Mouse (Mus musculus) CH12.LX (cell line): ENCODE results near the gene Stard13. TPM values are rescaled to one million over a fixed set of nuclear protein-coding genes. Genes with fewer than 3 reads are reported as not detected.

ENCODE experiments used
- DNase-seq: peaks from one replicate; pipeline ENCODE4 v3.0.0-alpha.2; 2013; ENCODE audit errors: extremely low read depth
- H3K27ac ChIP-seq: 2 replicates; pipeline ENCODE4 v1.5.1; 2012; ENCODE audit warnings: low read depth, mild to moderate bottlenecking, control low read depth, moderate library complexity; ENCODE audit not compliant: insufficient read depth
- H3K27me3 ChIP-seq: replicated peaks from 2 replicates; pipeline ENCODE3; 2012; ENCODE audit warnings: inconsistent platforms
- H3K36me3 ChIP-seq, 2 experiments: replicated peaks in 1 of 2; 2 replicates each; pipeline versions ENCODE3 to v1.6.1; 2012; ENCODE audit warnings: inconsistent platforms in 1 of 2, low read length in 1 of 2, mild to moderate bottlenecking in 1 of 2, mixed read lengths in 1 of 2, moderate library complexity in 1 of 2; ENCODE audit not compliant: control insufficient read depth in 1 of 2, insufficient read depth in 1 of 2
- H3K4me1 ChIP-seq, 2 experiments: 2 replicates each; pipeline ENCODE4 v1.6.1; 2012; ENCODE audit warnings: inconsistent platforms in 1 of 2, moderate library complexity in 1 of 2; ENCODE audit not compliant: insufficient read depth in 2 of 2, control insufficient read depth in 1 of 2
- H3K4me2 ChIP-seq: 2 replicates; pipeline ENCODE4 v1.6.1; 2012; ENCODE audit warnings: low read depth, mild to moderate bottlenecking, control low read depth; ENCODE audit not compliant: poor library complexity, insufficient read depth, severe bottlenecking
- H3K4me3 ChIP-seq, 3 experiments: fragments of 150-350 bp in 1 of 3; sonication (generic) in 1 of 3; replicated peaks in 1 of 3; 2 replicates each; pipeline versions ENCODE3 to v1.5.1; 2011 to 2012; ENCODE audit warnings: low read depth in 2 of 3, low read length in 2 of 3, mild to moderate bottlenecking in 2 of 3, moderate library complexity in 2 of 3, control low read depth in 1 of 3, improper control_type of control experiment in 1 of 3, inconsistent platforms in 1 of 3, mixed read lengths in 1 of 3; ENCODE audit not compliant: poor library complexity in 1 of 3
- H3K79me2 ChIP-seq: replicated peaks from 2 replicates; pipeline ENCODE4 v1.6.1; 2012; ENCODE audit warnings: mild to moderate bottlenecking, moderate library complexity; ENCODE audit not compliant: control insufficient read depth, poor library complexity, insufficient read depth, severe bottlenecking; ENCODE audit errors: extremely low read depth
- H3K9ac ChIP-seq: 2 replicates; pipeline ENCODE4 v1.6.1; 2012; ENCODE audit warnings: low read depth, mild to moderate bottlenecking, control low read depth, moderate library complexity; ENCODE audit not compliant: insufficient read depth
- H3K9me3 ChIP-seq: replicated peaks from 2 replicates; pipeline ENCODE3; 2012; ENCODE audit warnings: low read length, inconsistent platforms, mixed read lengths
- CTCF ChIP-seq, 2 experiments: IDR thresholded peaks in 1 of 2; conservative IDR thresholded peaks in 1 of 2; 2 replicates each; pipeline ENCODE4 v1.5.1; 2011 to 2012; ENCODE audit warnings: low read depth in 2 of 2, low read length in 2 of 2, improper control_type of control experiment in 1 of 2, inconsistent platforms in 1 of 2, mild to moderate bottlenecking in 1 of 2, moderate library complexity in 1 of 2
- ELF1 ChIP-seq: IDR thresholded peaks from 2 replicates; pipeline ENCODE4 v1.6.1; 2014; ENCODE audit warnings: low read depth, mild to moderate bottlenecking, inconsistent platforms, low read length, improper control_type of control experiment
- ETS1 ChIP-seq: conservative IDR thresholded peaks from 2 replicates; pipeline ENCODE4 v1.6.1; 2012; ENCODE audit warnings: low read depth, mild to moderate bottlenecking, inconsistent platforms, low read length, improper control_type of control experiment, moderate library complexity
- GABPA ChIP-seq: IDR thresholded peaks from 2 replicates; pipeline ENCODE4 v1.6.1; 2012; ENCODE audit warnings: low read depth, low read length, improper control_type of control experiment, inconsistent platforms; ENCODE audit not compliant: insufficient replicate concordance
- HCFC1 ChIP-seq: IDR thresholded peaks from 2 replicates; pipeline ENCODE4 v1.6.1; 2012; ENCODE audit warnings: low read depth, mild to moderate bottlenecking, inconsistent platforms, low read length, improper control_type of control experiment
- IRF4 ChIP-seq: IDR thresholded peaks from 2 replicates; pipeline ENCODE4 v1.6.1; 2014; ENCODE audit warnings: low read depth, mild to moderate bottlenecking, inconsistent platforms, low read length, improper control_type of control experiment
- JUN ChIP-seq: IDR thresholded peaks from 2 replicates; pipeline ENCODE4 v1.6.1; 2011; ENCODE audit warnings: low read depth, mild to moderate bottlenecking, low read length, improper control_type of control experiment, moderate library complexity; ENCODE audit not compliant: insufficient read depth
- MAZ ChIP-seq: IDR thresholded peaks from 2 replicates; pipeline ENCODE4 v1.6.1; 2012; ENCODE audit warnings: low read depth, mild to moderate bottlenecking, inconsistent platforms, low read length, improper control_type of control experiment, moderate library complexity
- MXI1 ChIP-seq: IDR thresholded peaks from 2 replicates; pipeline ENCODE4 v1.6.1; 2011; ENCODE audit warnings: mild to moderate bottlenecking, low read depth, low read length, improper control_type of control experiment
- MYC ChIP-seq: IDR thresholded peaks from 2 replicates; pipeline ENCODE4 v1.6.1; 2011; ENCODE audit warnings: low read depth, mild to moderate bottlenecking, improper control_type of control experiment, low read length
- NRF1 ChIP-seq: IDR thresholded peaks from 2 replicates; pipeline ENCODE4 v1.6.1; 2014; ENCODE audit warnings: low read depth, mild to moderate bottlenecking, inconsistent platforms, low read length, improper control_type of control experiment, moderate library complexity
- PAX5 ChIP-seq: IDR thresholded peaks from 2 replicates; pipeline ENCODE4 v1.6.1; 2012; ENCODE audit warnings: low read length, inconsistent platforms, mixed read lengths
- POLR2A ChIP-seq: IDR thresholded peaks from 2 replicates; pipeline ENCODE4 v1.6.1; 2011; ENCODE audit warnings: low read depth, mild to moderate bottlenecking, improper control_type of control experiment, low read length
- POLR2AphosphoS2 ChIP-seq: IDR thresholded peaks from 2 replicates; pipeline ENCODE4 v1.6.1; 2011; ENCODE audit warnings: low read depth, low read length, improper control_type of control experiment
- RAD21 ChIP-seq: IDR thresholded peaks from 2 replicates; pipeline ENCODE4 v1.6.1; 2011; ENCODE audit warnings: low read depth, mild to moderate bottlenecking, low read length, improper control_type of control experiment, moderate library complexity
- RCOR1 ChIP-seq: conservative IDR thresholded peaks from 2 replicates; pipeline ENCODE4 v1.6.1; 2012; ENCODE audit warnings: low read depth, mild to moderate bottlenecking, inconsistent platforms, low read length, improper control_type of control experiment
- SMC3 ChIP-seq: IDR thresholded peaks from 2 replicates; pipeline ENCODE4 v1.6.1; 2011; ENCODE audit warnings: low read depth, low read length, improper control_type of control experiment
- TBP ChIP-seq: conservative IDR thresholded peaks from 2 replicates; pipeline ENCODE4 v1.6.1; 2011; ENCODE audit warnings: low read depth, low read length, improper control_type of control experiment
- TCF12 ChIP-seq: IDR thresholded peaks from 2 replicates; pipeline ENCODE4 v1.6.1; 2014; ENCODE audit warnings: low read depth, mild to moderate bottlenecking, inconsistent platforms, low read length, improper control_type of control experiment
- UBTF ChIP-seq: IDR thresholded peaks from 2 replicates; pipeline ENCODE4 v1.6.1; 2012; ENCODE audit warnings: low read depth, mild to moderate bottlenecking, inconsistent platforms, low read length, improper control_type of control experiment, moderate library complexity
- USF1 ChIP-seq: IDR thresholded peaks from 2 replicates; pipeline ENCODE4 v1.6.1; 2014; ENCODE audit warnings: low read depth, mild to moderate bottlenecking, inconsistent platforms, low read length, improper control_type of control experiment
- ZC3H11A ChIP-seq: IDR thresholded peaks from 2 replicates; pipeline ENCODE4 v1.6.1; 2012; ENCODE audit warnings: low read depth, mild to moderate bottlenecking, inconsistent platforms, low read length, improper control_type of control experiment
- ZKSCAN1 ChIP-seq: IDR thresholded peaks from 2 replicates; pipeline ENCODE4 v1.6.1; 2012; ENCODE audit warnings: low read depth, inconsistent platforms, low read length, improper control_type of control experiment, borderline replicate concordance
- ZMIZ1 ChIP-seq: IDR thresholded peaks from 2 replicates; pipeline ENCODE4 v1.6.1; 2012; ENCODE audit warnings: low read depth, mild to moderate bottlenecking, inconsistent platforms, low read length, improper control_type of control experiment
- ZNF384 ChIP-seq: IDR thresholded peaks from 2 replicates; pipeline ENCODE4 v1.6.1; 2012; ENCODE audit warnings: low read depth, low read length, improper control_type of control experiment, inconsistent platforms
- dilution Hi-C: fragments of 300-500 bp; cut with MboI; formaldehyde crosslinking; loops from 2 replicates; pipeline ENCODE4 v1.14.3; 2020; ENCODE audit warnings: low sequenced_read_pairs; ENCODE audit not compliant: extremely low pct_unique_long_range_greater_than_20kb, extremely low pct_ligation_motif_present
- in situ Hi-C: fragments of 300-500 bp; cut with MboI; formaldehyde crosslinking; loops from 3 replicates; pipeline ENCODE4 v1.14.3; 2019; ENCODE audit warnings: low sequenced_read_pairs, low pct_ligation_motif_present, low pct_unique_long_range_greater_than_20kb, mixed read lengths
- polyA plus RNA-seq: library from polyadenylated mRNA; unstranded; fragments of >175 nt; gene quantifications from 2 replicates; pipeline ENCODE4 v1.2.1, GENCODE M21; 2012; ENCODE audit warnings: low read depth; ENCODE audit not compliant: insufficient read length
- total RNA-seq, 2 experiments: library from RNA; depleted of rRNA; stranded (reverse); fragments of 300-350 nt in 1 of 2; fragments of >200 nt in 1 of 2; gene quantifications; 2 replicates each; pipeline ENCODE4 v1.2.3; 2012 to 2014

The Stard13 gene
- total and polyA plus RNA-seq, 3 experiments, result 33.5 to 154 (median 73.6) TPM

- TF ChIP-seq ZNF384 (peak; percentile 60; the same call in 1 of the 2 replicates), USF1 (no peak), JUN (no peak), CTCF (conservative IDR thresholded peaks at IDR 0.05 in 1 of 2, IDR thresholded peaks at IDR 0.05 in 1 of 2; ENCODE audit: low read depth in 2 of 2, low read length in 2 of 2) (peak; percentile 59 to 91), IRF4 (peak; percentile 73), SMC3 (peak; percentile 92), POLR2A (no peak), RCOR1 (no peak), ZC3H11A (no peak; the same call in 1 of the 2 replicates), MAZ (peak; percentile 83; the same call in 1 of the 2 replicates), ETS1 (peak; percentile 37; the same call in 1 of the 2 replicates)
Observed at GRCm38 (mm10) chr5:151142241-151142640, 91.4 kb downstream of the Stard13 start (continued).

GRCm38 (mm10) chr5:151137901-151138300 is 95.7 kb downstream of the Stard13 start:
- no peak overlapping the region; the same call in 1 of the 2 replicates for H3K4me2 ChIP-seq
- no peak overlapping the region for H3K27ac ChIP-seq
- H3K79me2 ChIP-seq, result no peaks in the 10 kb centered on the region
- in situ Hi-C loops, result no loop called here
- H3K9ac ChIP-seq, result no peak overlapping the region
- H3K4me3 ChIP-seq, result no peak overlapping the region
- peaks cover 22 to 52% of the 10 kb centered on the region in 2 experiments for H3K4me1 ChIP-seq
- H3K27me3 ChIP-seq, result no peaks in the 10 kb centered on the region
- H3K36me3 ChIP-seq, result no peaks in the 10 kb centered on the region
- no peak for TF ChIP-seq TBP
- no peak for TF ChIP-seq ETS1
- peak; percentile 14; the same call in 1 of the 2 replicates for TF ChIP-seq ZNF384
- no peak for TF ChIP-seq ZKSCAN1
- TF ChIP-seq ELF1, result no peak
- no peak for TF ChIP-seq MYC
- dilution Hi-C loops, result no loop called here
- H3K9me3 ChIP-seq, result peaks cover 6% of the 10 kb centered on the region
- no peak for DNase-seq

- dilution Hi-C loops, result no loop called here
Observed at GRCm38 (mm10) chr5:151137311-151137710, 96.3 kb downstream of the Stard13 start.

More at GRCm38 (mm10) chr5:151137311-151137710, 96.3 kb downstream of the Stard13 start:
- no peak overlapping the region for H3K27ac ChIP-seq
- in situ Hi-C loops, result no loop called here
- no peak for TF ChIP-seq GABPA
- no peak for TF ChIP-seq ZMIZ1
- no peak for TF ChIP-seq MAZ
- TF ChIP-seq MXI1, result no peak
- TF ChIP-seq TCF12, result no peak
- no peak for TF ChIP-seq UBTF
- no peak for TF ChIP-seq POLR2AphosphoS2
- TF ChIP-seq IRF4, result no peak
- TF ChIP-seq MYC, result no peak
- TF ChIP-seq RAD21, result no peak
- no peak for TF ChIP-seq HCFC1
- no peak for TF ChIP-seq NRF1
- TF ChIP-seq ELF1, result no peak
- no peak for TF ChIP-seq PAX5
- TF ChIP-seq CTCF (conservative IDR thresholded peaks at IDR 0.05 in 1 of 2, IDR thresholded peaks at IDR 0.05 in 1 of 2; ENCODE audit: low read depth in 2 of 2, low read length in 2 of 2), result no peak
- H3K9ac ChIP-seq, result no peak overlapping the region
- peaks cover 6% of the 10 kb centered on the region for H3K9me3 ChIP-seq
- no peaks in the 10 kb centered on the region for H3K79me2 ChIP-seq
- no peak overlapping the region for H3K4me2 ChIP-seq
- no peaks in the 10 kb centered on the region for H3K36me3 ChIP-seq
- H3K4me3 ChIP-seq, result no peak overlapping the region
- no peak for DNase-seq
- no peaks in the 10 kb centered on the region for H3K27me3 ChIP-seq
- peaks cover 20 to 46% of the 10 kb centered on the region in 2 experiments for H3K4me1 ChIP-seq
